Mouse (Mus musculus) intestine, embryonic 16.5 days (tissue): ENCODE results near the gene Tmem231. TPM values are rescaled to one million over a fixed set of nuclear protein-coding genes. Genes with fewer than 3 reads are reported as not detected.

Experiments used
- ATAC-seq: fragments of 200-750 bp; cut with Nextera tagmentation; 2 replicates; pipeline ENCODE4 v1.8.0; 2017; ENCODE audit warnings: moderate TSS enrichment, moderate library complexity
- H3K27ac ChIP-seq: fragments of 300-500 bp; sonication (generic); 2 replicates; pipeline ENCODE4 v1.5.1; 2014; ENCODE audit warnings: mild to moderate bottlenecking, low read length
- H3K27me3 ChIP-seq: fragments of 300-500 bp; sonication (generic); replicated peaks from 2 replicates; pipeline ENCODE4 v1.6.1; 2014; ENCODE audit warnings: low read length, control low read depth, mixed read lengths; ENCODE audit not compliant: control insufficient read depth, insufficient read depth
- H3K36me3 ChIP-seq: fragments of 300-500 bp; sonication (generic); 2 replicates; pipeline ENCODE4 v1.6.1; 2014; ENCODE audit warnings: low read length, control low read depth; ENCODE audit not compliant: control insufficient read depth, insufficient read depth
- H3K4me1 ChIP-seq: fragments of 300-500 bp; sonication (generic); 2 replicates; pipeline ENCODE4 v1.6.1; 2014; ENCODE audit warnings: low read length, control low read depth, mixed read lengths; ENCODE audit not compliant: control insufficient read depth, insufficient read depth
- H3K4me2 ChIP-seq: fragments of 300-500 bp; sonication (generic); 2 replicates; pipeline ENCODE4 v1.6.1; 2014; ENCODE audit warnings: low read depth, low read length, control low read depth
- H3K4me3 ChIP-seq: fragments of 300-500 bp; sonication (generic); 2 replicates; pipeline ENCODE4 v1.5.1; 2014; ENCODE audit warnings: mild to moderate bottlenecking, low read length
- H3K9ac ChIP-seq: fragments of 300-500 bp; sonication (generic); 2 replicates; pipeline ENCODE4 v1.6.1; 2014; ENCODE audit warnings: low read depth, low read length
- H3K9me3 ChIP-seq: fragments of 300-500 bp; sonication (generic); 2 replicates; pipeline ENCODE4 v1.6.1; 2016; ENCODE audit warnings: low read length, control low read depth; ENCODE audit not compliant: control insufficient read depth
- WGBS: fragments of 180-500 bp; shearing (Covaris S2); extraction: QIAGEN DNeasy Blood & Tissue Kit; methylation state at CpG from one replicate; pipeline ENCODE4 v1.1.7; 2014; 5-methylcytosine and 5-hydroxymethylcytosine counted together
- polyA plus RNA-seq: library from polyadenylated mRNA; unstranded; fragments of >200 nt; fragmentation: Nextera tagmentation; extraction: Ambion mirVana; gene quantifications from 2 replicates; pipeline ENCODE4 v1.2.1, GENCODE M21; 2015

Tmem231 gene
- polyA plus RNA-seq, result 8.6 and 8.9 TPM in 2 replicates

DNA sequence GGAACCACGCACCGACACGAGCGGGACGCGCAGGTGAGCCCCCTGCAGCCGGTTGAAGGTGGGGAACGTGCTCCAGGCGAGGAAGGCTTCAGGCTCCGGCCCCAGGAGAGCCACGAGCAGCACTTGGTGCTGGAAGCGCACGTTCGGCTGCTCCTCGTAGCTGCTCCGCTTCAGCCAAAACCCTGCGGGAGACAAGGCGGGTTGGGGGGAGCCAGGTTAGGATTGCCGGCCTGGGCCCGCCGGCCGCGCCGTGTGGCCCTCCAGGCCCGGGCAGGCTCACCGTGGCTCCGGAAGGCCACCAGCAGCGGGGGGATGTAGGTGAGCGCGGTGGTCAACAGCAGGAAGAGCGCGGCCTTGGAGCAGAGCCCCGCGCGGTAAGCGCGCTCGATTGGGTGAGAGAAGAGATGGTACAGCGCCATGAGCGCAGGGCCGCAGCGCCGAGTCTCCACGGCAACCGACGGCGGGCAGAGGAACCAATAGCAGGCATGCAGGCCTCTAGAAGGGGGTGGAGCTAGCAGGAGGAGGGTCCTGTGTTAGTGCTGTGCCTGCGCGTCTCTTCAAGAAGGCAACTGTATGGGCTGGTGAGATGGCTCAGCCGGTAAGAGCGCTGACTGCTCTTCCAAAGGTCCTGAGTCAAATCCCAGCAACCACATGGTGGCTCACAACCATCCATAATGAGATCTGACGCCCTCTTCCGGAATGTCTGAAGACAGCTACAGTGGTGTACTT lies at the start of gene Tmem231:
TSS of gene Tmem231 (minus strand) at position 534 of the 729 bp plus-strand sequence.
- peak within 1 kb of the TSS; percentile 88 for H3K4me2 ChIP-seq
- peak within 1 kb of the TSS; percentile 61 for H3K27ac ChIP-seq
- WGBS, result 1% methylated on average over 53 of the region's 53 CpGs
- ATAC-seq, result peak; percentile 100
- no peaks in the 10 kb centered on the region for H3K36me3 ChIP-seq
- peak within 1 kb of the TSS; percentile 76 for H3K4me3 ChIP-seq
- H3K27me3 ChIP-seq, result no peaks in the 10 kb centered on the region
- peak within 1 kb of the TSS; percentile 75 for H3K9ac ChIP-seq
- H3K9me3 ChIP-seq, result no peaks in the 10 kb centered on the region
- H3K4me1 ChIP-seq, result peaks cover 9% of the 10 kb centered on the region

GRCm38 (mm10) chr8:111982116-111982515 lies 48.4 kb upstream of the Tmem231 start:
- Histone ChIP-seq H3K4me3 (no peak overlapping the region), H3K27me3 (no peaks in the 10 kb centered on the region), H3K9me3 (no peaks in the 10 kb centered on the region), H3K27ac (no peak overlapping the region), H3K9ac (no peak overlapping the region), H3K4me1 (no peaks in the 10 kb centered on the region), H3K4me2 (no peak overlapping the region), H3K36me3 (no peaks in the 10 kb centered on the region)
- 72% methylated on average over 7 of the region's 7 CpGs for WGBS
- no peak for ATAC-seq

DNA sequence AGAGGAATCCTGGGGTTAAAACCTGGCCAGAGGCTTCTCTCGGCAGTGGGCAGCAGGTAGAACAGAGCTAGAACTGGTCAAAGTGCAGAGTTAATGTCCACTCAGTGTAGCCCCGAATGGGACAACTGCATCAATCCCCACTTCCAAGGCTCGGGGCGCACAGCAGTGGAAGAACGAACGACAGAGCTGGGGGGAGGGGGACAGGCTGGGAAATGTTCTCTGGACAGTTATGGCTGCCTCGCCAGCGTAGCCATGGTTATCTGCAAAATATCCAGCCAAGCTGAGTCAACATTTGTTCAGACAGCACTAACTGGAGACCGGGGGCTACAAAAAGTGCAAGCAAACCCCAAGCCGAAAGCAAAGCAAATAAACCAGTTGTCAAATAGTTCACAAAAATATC lies 44.5 kb upstream of the Tmem231 start:
- ATAC-seq, result no peak
- no peaks in the 10 kb centered on the region for H3K9me3 ChIP-seq
- peaks cover 2% of the 10 kb centered on the region; the same call in 1 of the 2 replicates for H3K36me3 ChIP-seq
- no peaks in the 10 kb centered on the region for H3K27me3 ChIP-seq
- H3K9ac ChIP-seq, result no peak overlapping the region
- H3K4me2 ChIP-seq, result no peak overlapping the region
- H3K27ac ChIP-seq, result no peak overlapping the region
- H3K4me1 ChIP-seq, result no peaks in the 10 kb centered on the region
- H3K4me3 ChIP-seq, result no peak overlapping the region
- WGBS, result 64% methylated on average over 10 of the region's 10 CpGs

- 78% methylated on average over 2 of the region's 2 CpGs for WGBS
- ATAC-seq, result no peak
- no peaks in the 10 kb centered on the region for H3K27me3 ChIP-seq
- H3K4me3 ChIP-seq, result no peak overlapping the region
- H3K27ac ChIP-seq, result no peak overlapping the region
- H3K9ac ChIP-seq, result no peak overlapping the region
- H3K9me3 ChIP-seq, result no peaks in the 10 kb centered on the region
- no peak overlapping the region for H3K4me2 ChIP-seq
- no peaks in the 10 kb centered on the region for H3K4me1 ChIP-seq
- peaks cover 2% of the 10 kb centered on the region; the same call in 1 of the 2 replicates for H3K36me3 ChIP-seq
Observed at GRCm38 (mm10) chr8:111976326-111976725, 42.6 kb upstream of the Tmem231 start.

- whole genome bisulfite sequencing, result 97% methylated on average over 2 of the region's 2 CpGs
- H3K9ac ChIP-seq, result no peak overlapping the region
- H3K27ac ChIP-seq, result no peak overlapping the region
- H3K4me1 ChIP-seq, result no peaks in the 10 kb centered on the region
- ATAC-seq, result no peak
- peaks cover 2% of the 10 kb centered on the region; the same call in 1 of the 2 replicates for H3K36me3 ChIP-seq
- H3K4me3 ChIP-seq, result no peak overlapping the region
- no peaks in the 10 kb centered on the region for H3K27me3 ChIP-seq
- no peak overlapping the region for H3K4me2 ChIP-seq
- H3K9me3 ChIP-seq, result no peaks in the 10 kb centered on the region
Observed at GRCm38 (mm10) chr8:111975706-111976105, 42.0 kb upstream of the Tmem231 start.

GRCm38 (mm10) chr8:111974138-111974537 lies 40.5 kb upstream of the Tmem231 start:
- WGBS, result 97% methylated on average over 12 of the region's 12 CpGs
- no peak for ATAC-seq
- Histone ChIP-seq H3K27me3 (no peaks in the 10 kb centered on the region), H3K4me2 (no peak overlapping the region), H3K9ac (no peak overlapping the region), H3K27ac (no peak overlapping the region), H3K9me3 (no peaks in the 10 kb centered on the region), H3K4me1 (no peaks in the 10 kb centered on the region), H3K4me3 (no peak overlapping the region), H3K36me3 (peaks cover 2% of the 10 kb centered on the region; the same call in 1 of the 2 replicates)

DNA sequence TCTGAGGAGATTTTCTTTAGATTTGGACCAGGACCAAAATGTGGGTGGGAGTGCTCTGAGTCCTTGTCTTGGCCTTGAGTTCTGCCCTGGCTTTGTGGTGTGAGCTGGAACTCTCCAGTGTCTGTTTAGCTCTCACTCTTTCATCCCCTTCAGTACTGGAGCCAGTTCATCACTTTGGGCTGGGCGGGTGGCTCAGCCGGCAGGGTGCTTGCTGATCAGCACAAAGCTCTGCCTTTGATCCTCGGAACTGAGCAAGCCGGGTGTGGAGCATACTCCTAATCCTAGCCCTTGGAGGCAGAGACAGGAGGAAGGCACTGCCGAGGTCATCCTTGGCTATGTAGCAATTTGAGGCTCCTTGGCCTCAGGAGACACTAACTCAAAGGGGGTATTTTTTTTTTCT lies 35.3 kb upstream of the Tmem231 start:
- Histone ChIP-seq H3K4me1 (no peaks in the 10 kb centered on the region), H3K4me2 (no peak overlapping the region), H3K4me3 (no peak overlapping the region), H3K9me3 (no peaks in the 10 kb centered on the region), H3K9ac (no peak overlapping the region), H3K36me3 (no peaks in the 10 kb centered on the region), H3K27me3 (no peaks in the 10 kb centered on the region), H3K27ac (no peak overlapping the region)
- no peak for ATAC-seq
- 55% methylated on average over 5 of the region's 5 CpGs for WGBS

GRCm38 (mm10) chr8:111968541-111968940 lies 34.9 kb upstream of the Tmem231 start:
- no peaks in the 10 kb centered on the region for H3K27me3 ChIP-seq
- H3K9me3 ChIP-seq, result no peaks in the 10 kb centered on the region
- no peaks in the 10 kb centered on the region for H3K36me3 ChIP-seq
- no peak overlapping the region for H3K27ac ChIP-seq
- no peak overlapping the region for H3K9ac ChIP-seq
- no peak overlapping the region for H3K4me2 ChIP-seq
- no peak for ATAC-seq
- whole genome bisulfite sequencing, result 86% methylated on average over 10 of the region's 10 CpGs
- no peak overlapping the region for H3K4me3 ChIP-seq
- H3K4me1 ChIP-seq, result no peaks in the 10 kb centered on the region

- ATAC-seq, result no peak
- Histone ChIP-seq H3K36me3 (no peaks in the 10 kb centered on the region), H3K27ac (no peak overlapping the region), H3K4me3 (no peak overlapping the region), H3K9ac (no peak overlapping the region), H3K27me3 (no peaks in the 10 kb centered on the region), H3K9me3 (no peaks in the 10 kb centered on the region), H3K4me1 (no peaks in the 10 kb centered on the region), H3K4me2 (no peak overlapping the region)
- WGBS, result 85% methylated on average over 5 of the region's 5 CpGs
Observed at GRCm38 (mm10) chr8:111967246-111967870, 33.7 kb upstream of the Tmem231 start.
